Mouse (Mus musculus) G1E (cell line): ENCODE measurements at regions not wholly inside any gene's neighbourhood (a gene's known extent, or its start where the extent isn't known, plus 50 kb on each side); places are given as distances from the start of the nearest gene placed in this dataset.

Experiments used
- ATAC-seq: 2 replicates; pipeline ENCODE4 v1.8.0; 2016; ENCODE audit warnings: mild to moderate bottlenecking; ENCODE audit not compliant: insufficient number of reproducible peaks, poor library complexity, low FRiP score, severe bottlenecking; ENCODE audit errors: extremely low read depth
- DNase-seq: peaks from one replicate; pipeline ENCODE4 v3.0.0; 2012; ENCODE audit warnings: low spot score
- H3K27me3 ChIP-seq: 2 replicates; pipeline ENCODE4 v1.6.1; 2012; ENCODE audit warnings: mild to moderate bottlenecking, low read length, inconsistent platforms; ENCODE audit not compliant: insufficient read depth
- H3K36me3 ChIP-seq: replicated peaks from 2 replicates; pipeline ENCODE3; 2012; ENCODE audit warnings: mild to moderate bottlenecking, inconsistent platforms
- H3K4me1 ChIP-seq: 2 replicates; pipeline ENCODE4 v1.6.1; 2012; ENCODE audit warnings: low read depth, low read length, inconsistent platforms, mixed read lengths; ENCODE audit not compliant: insufficient read depth
- H3K4me3 ChIP-seq: 2 replicates; pipeline ENCODE4 v1.5.1; 2012; ENCODE audit warnings: low read depth, mild to moderate bottlenecking, inconsistent platforms, low read length, moderate library complexity, mixed read lengths
- H3K9me3 ChIP-seq: replicated peaks from 2 replicates; pipeline ENCODE4 v1.6.1; 2012; ENCODE audit warnings: inconsistent platforms
- CTCF ChIP-seq: IDR thresholded peaks from 2 replicates; pipeline ENCODE4 v1.5.1; 2012; ENCODE audit warnings: low read depth, low read length, inconsistent platforms, mixed read lengths
- GATA1 ChIP-seq: IDR thresholded peaks from 2 replicates; pipeline ENCODE4 v1.6.1; 2012; ENCODE audit warnings: borderline replicate concordance, low read length, inconsistent platforms, mixed read lengths
- GATA2 ChIP-seq: IDR thresholded peaks from 2 replicates; pipeline ENCODE4 v1.6.1; 2012; ENCODE audit warnings: low read depth, low read length, inconsistent platforms, borderline replicate concordance
- POLR2AphosphoS5 ChIP-seq: IDR thresholded peaks from 2 replicates; pipeline ENCODE4 v1.6.1; 2012; ENCODE audit warnings: low read depth, low read length, inconsistent platforms; ENCODE audit not compliant: insufficient replicate concordance
- TAL1 ChIP-seq: conservative IDR thresholded peaks from 2 replicates; pipeline ENCODE4 v1.6.1; 2012; ENCODE audit warnings: low read depth, low read length, inconsistent platforms, mixed read lengths

GRCm38 (mm10) chr2:148622216-148622615, 50.2 kb upstream of the Nxt1 start:
- ATAC-seq (no peak), DNase-seq (no peak)
- Histone ChIP-seq H3K9me3 (peaks cover 13% of the 10 kb centered on the region), H3K4me1 (no peaks in the 10 kb centered on the region), H3K36me3 (no peaks in the 10 kb centered on the region), H3K27me3 (no peaks in the 10 kb centered on the region), H3K4me3 (no peak overlapping the region)
- TF ChIP-seq GATA2 (no peak), POLR2AphosphoS5 (no peak), CTCF (no peak), GATA1 (no peak), TAL1 (no peak)

- H3K4me1 ChIP-seq = no peaks in the 10 kb centered on the region
- H3K9me3 ChIP-seq = peaks cover 2% of the 10 kb centered on the region; the same call in 1 of the 2 replicates
- TF ChIP-seq TAL1 (no peak), POLR2AphosphoS5 (no peak), GATA2 (no peak), CTCF (no peak), GATA1 (no peak)
- no peak overlapping the region for H3K4me3 ChIP-seq
- ATAC-seq = no peak
- no peaks in the 10 kb centered on the region for H3K36me3 ChIP-seq
- no peak for DNase-seq
- no peaks in the 10 kb centered on the region for H3K27me3 ChIP-seq
Measured at GRCm38 (mm10) chr2:148611911-148612310, 60.5 kb upstream of the Nxt1 start.

DNA sequence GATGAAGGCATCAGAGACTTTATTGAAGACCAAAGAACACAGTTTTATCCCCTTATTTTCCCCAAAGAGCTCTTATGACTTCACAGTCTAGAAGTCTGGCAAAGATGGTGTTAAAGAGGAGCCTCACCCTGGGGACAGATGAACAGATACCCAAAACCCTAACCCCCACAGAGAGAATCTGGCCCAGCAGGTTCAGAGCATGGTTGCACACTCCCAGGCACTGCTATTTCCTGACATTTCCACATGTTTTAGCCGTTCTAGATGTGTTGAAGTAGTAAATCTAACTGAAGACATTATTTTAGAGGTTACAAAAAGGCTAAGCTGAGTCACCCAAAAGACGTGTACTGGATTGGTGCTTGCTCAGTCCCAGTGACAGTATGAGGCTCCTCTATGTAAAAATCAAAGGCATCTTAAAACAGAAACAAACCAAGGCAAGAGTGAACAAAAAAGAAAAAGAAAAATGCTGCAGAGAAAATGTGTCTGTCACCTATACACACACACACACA, 66.9 kb upstream of the Nxt1 start:
- no peaks in the 10 kb centered on the region for H3K4me1 ChIP-seq
- H3K27me3 ChIP-seq = no peaks in the 10 kb centered on the region
- H3K9me3 ChIP-seq = peaks cover 5% of the 10 kb centered on the region
- ATAC-seq (no peak), DNase-seq (no peak)
- H3K4me3 ChIP-seq = no peak overlapping the region
- no peak for TF ChIP-seq TAL1
- no peak for TF ChIP-seq GATA2
- no peak for TF ChIP-seq GATA1
- TF ChIP-seq CTCF = no peak
- no peaks in the 10 kb centered on the region for H3K36me3 ChIP-seq

GRCm38 (mm10) chr2:148603951-148604350, 68.5 kb upstream of the Nxt1 start:
- no peak for TF ChIP-seq TAL1
- TF ChIP-seq POLR2AphosphoS5 = no peak
- TF ChIP-seq GATA2 = no peak
- TF ChIP-seq CTCF = no peak
- no peak for TF ChIP-seq GATA1
- Histone ChIP-seq H3K4me1 (no peaks in the 10 kb centered on the region), H3K4me3 (no peak overlapping the region), H3K36me3 (no peaks in the 10 kb centered on the region), H3K27me3 (no peaks in the 10 kb centered on the region), H3K9me3 (peaks cover 5% of the 10 kb centered on the region)
- no peak for DNase-seq
- ATAC-seq = no peak

DNA sequence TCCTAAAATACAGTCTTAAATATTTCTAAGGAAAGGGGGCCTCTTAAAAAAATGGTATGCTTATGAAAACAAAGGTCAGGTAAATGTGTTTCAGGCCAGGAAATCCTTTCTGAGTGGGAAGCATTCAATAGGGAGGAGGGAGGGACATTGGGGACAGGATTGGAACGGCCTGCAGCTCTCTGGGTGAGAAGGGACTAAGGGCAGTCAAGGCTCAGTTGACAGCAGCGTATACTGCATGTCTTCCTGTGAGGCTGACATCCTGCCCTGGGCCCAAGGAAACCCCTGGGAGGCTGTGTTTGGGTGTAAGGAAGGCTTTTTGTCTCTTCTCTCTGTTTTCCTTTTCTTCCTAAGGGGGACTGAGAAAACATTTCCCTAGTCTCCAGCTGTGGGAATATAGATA, 69.1 kb upstream of the Nxt1 start:
- peaks cover 9% of the 10 kb centered on the region for H3K9me3 ChIP-seq
- no peaks in the 10 kb centered on the region for H3K27me3 ChIP-seq
- H3K4me3 ChIP-seq = no peak overlapping the region
- H3K4me1 ChIP-seq = no peaks in the 10 kb centered on the region
- ATAC-seq (no peak), DNase-seq (no peak)
- TF ChIP-seq POLR2AphosphoS5 = no peak
- TF ChIP-seq GATA2 = no peak
- TF ChIP-seq GATA1 = no peak
- TF ChIP-seq TAL1 = no peak
- TF ChIP-seq CTCF = no peak
- no peaks in the 10 kb centered on the region for H3K36me3 ChIP-seq

GRCm38 (mm10) chr2:148599498-148599897, 72.9 kb upstream of the Nxt1 start:
- H3K27me3 ChIP-seq = no peaks in the 10 kb centered on the region
- no peaks in the 10 kb centered on the region for H3K36me3 ChIP-seq
- ATAC-seq = no peak
- TF ChIP-seq GATA2 = no peak
- no peak for TF ChIP-seq GATA1
- TF ChIP-seq CTCF = no peak
- TF ChIP-seq POLR2AphosphoS5 = no peak
- TF ChIP-seq TAL1 = no peak
- no peak for DNase-seq
- no peak overlapping the region for H3K4me3 ChIP-seq
- H3K9me3 ChIP-seq = peaks cover 9% of the 10 kb centered on the region
- H3K4me1 ChIP-seq = no peaks in the 10 kb centered on the region

GRCm38 (mm10) chr2:148596966-148597365, 75.4 kb upstream of the Nxt1 start:
- Histone ChIP-seq H3K36me3 (no peaks in the 10 kb centered on the region), H3K27me3 (no peaks in the 10 kb centered on the region), H3K9me3 (peaks cover 13% of the 10 kb centered on the region; the same call in 1 of the 2 replicates), H3K4me3 (no peak overlapping the region), H3K4me1 (no peaks in the 10 kb centered on the region)
- no peak for DNase-seq
- no peak for TF ChIP-seq CTCF
- TF ChIP-seq POLR2AphosphoS5 = no peak
- TF ChIP-seq GATA1 = no peak
- TF ChIP-seq GATA2 = no peak
- TF ChIP-seq TAL1 = no peak
- ATAC-seq = no peak
